Mouse (Mus musculus): Measurements from ENCODE around the gene Pi4kb. TPM values are rescaled to one million over a fixed set of nuclear protein-coding genes. Genes with fewer than 3 reads are reported as not detected.

Gene Pi4kb
- polyA plus RNA-seq, 1 experiment from 2014 or later, result 23.8 TPM

DNA sequence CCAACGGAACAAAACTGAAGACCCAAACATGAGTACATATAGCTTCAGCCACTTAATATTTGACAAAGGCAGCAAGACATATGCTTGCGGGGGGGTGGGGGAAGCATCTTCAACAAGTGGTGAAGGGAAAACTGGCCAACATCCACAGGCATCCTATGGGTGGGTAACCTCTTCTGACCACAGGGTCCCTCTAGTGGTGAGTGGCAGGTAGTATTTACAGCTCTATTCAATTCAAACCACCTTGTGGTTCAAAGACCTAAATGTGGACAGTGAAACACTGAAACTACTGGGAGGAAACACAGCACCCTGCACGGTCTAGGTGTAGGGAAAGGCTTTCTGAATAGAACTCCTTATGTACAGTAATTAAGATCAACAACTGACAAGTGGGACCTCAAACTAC is 79.2 kb downstream of the Pi4kb start:
- H3K4me3 ChIP-seq, result no peak overlapping the region
- H3K27ac ChIP-seq (replicated peaks), result no peak overlapping the region
- peaks cover 16% of the 10 kb centered on the region for H3K4me1 ChIP-seq
- peak; percentile 48 for DNase-seq (ENCODE audit: low spot score)
- peaks cover 23% of the 10 kb centered on the region for H3K36me3 ChIP-seq (replicated peaks)
- WGBS, result 45% methylated on average over 3 of the region's 3 CpGs
- H3K27me3 ChIP-seq (replicated peaks; ENCODE audit: low read depth, poor library complexity, severe bottlenecking), result no peaks in the 10 kb centered on the region
- H3K9me3 ChIP-seq, result no peaks in the 10 kb centered on the region

DNA sequence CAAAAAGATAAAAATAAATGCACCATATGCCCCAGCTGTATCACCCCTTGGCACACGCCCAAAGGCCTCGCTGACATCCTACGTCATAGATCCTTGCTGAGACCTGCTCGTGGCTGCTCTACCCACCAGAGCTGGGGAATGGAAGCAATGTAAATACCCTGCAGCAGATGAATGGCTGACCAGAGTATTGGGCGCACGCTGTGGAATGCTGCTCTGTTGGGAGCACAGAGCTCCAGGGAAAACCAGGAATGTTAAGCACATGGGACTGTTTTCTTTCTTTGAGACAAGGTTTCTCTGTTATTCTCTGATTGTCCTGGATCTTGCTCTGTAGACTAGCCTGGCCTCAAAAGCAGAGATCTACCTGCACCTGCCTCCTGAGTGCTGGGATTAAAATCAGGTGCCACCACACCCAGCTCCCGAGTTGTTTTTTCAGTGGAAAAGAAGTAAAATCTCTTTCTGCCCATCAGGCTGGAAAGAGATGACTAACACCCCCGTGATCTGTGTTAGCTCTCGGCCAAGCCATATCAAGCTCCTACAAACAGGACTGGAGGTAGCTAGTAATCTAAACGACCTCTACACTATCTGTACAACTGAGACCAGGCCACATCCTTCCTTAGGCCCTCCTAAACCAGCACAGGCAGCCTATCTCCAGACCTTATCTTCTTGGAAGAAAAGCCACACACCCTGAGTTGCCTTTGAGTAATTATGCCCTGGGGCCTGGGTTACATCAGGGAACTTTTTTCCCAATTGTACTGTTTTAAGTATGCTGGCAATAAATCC is 80.1 kb downstream of the Pi4kb start:
- Histone ChIP-seq H3K36me3 (replicated peaks) (peaks cover 33% of the 10 kb centered on the region), H3K4me3 (no peak overlapping the region), H3K27me3 (replicated peaks; ENCODE audit: low read depth, poor library complexity, severe bottlenecking) (no peaks in the 10 kb centered on the region), H3K27ac (replicated peaks) (no peak overlapping the region), H3K9me3 (no peaks in the 10 kb centered on the region), H3K4me1 (peaks cover 12% of the 10 kb centered on the region)
- 48% methylated on average over 10 of the region's 10 CpGs for WGBS
- peak; percentile 22 for DNase-seq (ENCODE audit: low spot score)

DNA sequence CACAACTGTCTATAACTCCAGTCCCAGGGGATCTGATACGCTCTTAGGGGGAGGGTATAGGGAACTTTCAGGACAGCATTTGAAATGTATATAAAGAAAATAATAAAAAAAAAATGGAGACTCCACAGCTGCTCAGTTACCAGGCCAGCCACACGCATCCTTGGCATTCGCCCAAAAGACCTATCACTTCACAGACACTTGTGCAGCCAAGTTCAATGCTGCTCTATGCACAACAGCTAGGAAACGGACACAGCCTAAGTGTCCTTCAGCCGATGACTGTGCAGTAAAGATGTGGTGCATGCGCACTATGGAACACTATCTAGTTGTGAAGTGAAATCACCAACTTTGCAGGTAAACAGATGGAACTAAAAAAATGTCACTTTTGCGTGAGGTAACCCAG is 81.7 kb downstream of the Pi4kb start:
- DNase-seq (ENCODE audit: low spot score), result no peak
- Histone ChIP-seq H3K4me1 (peaks cover 10% of the 10 kb centered on the region), H3K9me3 (no peaks in the 10 kb centered on the region), H3K27me3 (replicated peaks; ENCODE audit: low read depth, poor library complexity, severe bottlenecking) (no peaks in the 10 kb centered on the region), H3K27ac (replicated peaks) (no peak overlapping the region), H3K36me3 (replicated peaks) (peaks cover 49% of the 10 kb centered on the region), H3K4me3 (no peak overlapping the region)
- 97% methylated on average over 7 of the region's 7 CpGs for WGBS

Small RNAs within 50 kb of the gene (microRNA-seq; reads per million reads assigned to microRNA genes)
- gene Mir7013, result 1.2 reads per million

Other genes starting within 250 kb of the Pi4kb start
- gene Cgn, start 188.2 kb upstream of the Pi4kb start, polyA plus RNA-seq (2016; fragmentation: Nextera tagmentation; extraction: Ambion mirVana), result 10.7 and 10.8 TPM in 2 replicates
- 18.5 and 20.3 TPM in 2 replicates for gene Pogz, start 137.2 kb upstream of the Pi4kb start, polyA plus RNA-seq (2016; fragmentation: Nextera tagmentation; extraction: Ambion mirVana)
- gene Psmb4, start 87.8 kb upstream of the Pi4kb start, polyA plus RNA-seq (2016; fragmentation: Nextera tagmentation; extraction: Ambion mirVana), result 336 and 337 TPM in 2 replicates
- gene Selenbp1, start 41.7 kb upstream of the Pi4kb start, polyA plus RNA-seq (2016; fragmentation: Nextera tagmentation; extraction: Ambion mirVana), result 6.4 and 7.7 TPM in 2 replicates
- gene Rfx5, start 20.7 kb upstream of the Pi4kb start, polyA plus RNA-seq (2016; fragmentation: Nextera tagmentation; extraction: Ambion mirVana), result 6.9 and 7.0 TPM in 2 replicates
- 34.9 and 36.9 TPM in 2 replicates for gene Zfp687, start 40.7 kb downstream of the Pi4kb start, polyA plus RNA-seq (2016; fragmentation: Nextera tagmentation; extraction: Ambion mirVana)
- 349 and 357 TPM in 2 replicates for gene Psmd4, start 67.9 kb downstream of the Pi4kb start, polyA plus RNA-seq (2016; fragmentation: Nextera tagmentation; extraction: Ambion mirVana)
- 18.0 and 21.3 TPM in 2 replicates for gene Pip5k1a, start 132.2 kb downstream of the Pi4kb start, polyA plus RNA-seq (2016; fragmentation: Nextera tagmentation; extraction: Ambion mirVana)
- 288 and 295 TPM in 2 replicates for gene Vps72, start 136.3 kb downstream of the Pi4kb start, polyA plus RNA-seq (2016; fragmentation: Nextera tagmentation; extraction: Ambion mirVana)
- 1.4 and 1.5 TPM in 2 replicates for gene Tmod4, start 149.7 kb downstream of the Pi4kb start, polyA plus RNA-seq (2016; fragmentation: Nextera tagmentation; extraction: Ambion mirVana)
- 81.0 and 84.4 TPM in 2 replicates for gene Scnm1, start 159.3 kb downstream of the Pi4kb start, polyA plus RNA-seq (2016; fragmentation: Nextera tagmentation; extraction: Ambion mirVana)
- gene Lysmd1, start 159.4 kb downstream of the Pi4kb start, polyA plus RNA-seq (2016; fragmentation: Nextera tagmentation; extraction: Ambion mirVana), result 14.0 and 14.5 TPM in 2 replicates
- 0.98 and 2.8 TPM in 2 replicates for gene Tnfaip8l2, start 167.6 kb downstream of the Pi4kb start, polyA plus RNA-seq (2016; fragmentation: Nextera tagmentation; extraction: Ambion mirVana)
- gene Sema6c, start 185.7 kb downstream of the Pi4kb start, polyA plus RNA-seq (2016; fragmentation: Nextera tagmentation; extraction: Ambion mirVana), result 6.8 and 9.2 TPM in 2 replicates
- gene Gabpb2, start 243.2 kb downstream of the Pi4kb start, polyA plus RNA-seq (2016; fragmentation: Nextera tagmentation; extraction: Ambion mirVana), result 12.0 and 12.5 TPM in 2 replicates